Mouse (Mus musculus): ENCODE measurements at regions not wholly inside any gene's neighbourhood (a gene's known extent, or its start where the extent isn't known, plus 50 kb on each side); places are given as distances from the start of the nearest gene placed in this dataset.

- Histone ChIP-seq H3K4me3 (no peak overlapping the region), H3K27me3 (ENCODE audit: low read depth, poor library complexity, severe bottlenecking) (no peaks in the 10 kb centered on the region), H3K27ac (no peak overlapping the region), H3K36me3 (no peaks in the 10 kb centered on the region), H3K4me1 (no peaks in the 10 kb centered on the region), H3K9me3 (replicated peaks) (no peaks in the 10 kb centered on the region)
- 17% methylated on average over 4 of the region's 4 CpGs for WGBS
- peak; percentile 57 for DNase-seq (ENCODE audit: low spot score)
Measured at GRCm38 (mm10) chr7:88544393-88544792, 114.3 kb downstream of the Rab38 start.

GRCm38 (mm10) chr7:88544976-88545654 is 115.0 kb downstream of the Rab38 start:
- H3K9me3 ChIP-seq (replicated peaks) = no peaks in the 10 kb centered on the region
- no peaks in the 10 kb centered on the region for H3K36me3 ChIP-seq
- WGBS = 69% methylated on average over 5 of the region's 5 CpGs
- no peaks in the 10 kb centered on the region for H3K27me3 ChIP-seq (ENCODE audit: low read depth, poor library complexity, severe bottlenecking)
- DNase-seq (ENCODE audit: low spot score) = no peak
- no peak overlapping the region for H3K4me3 ChIP-seq
- H3K27ac ChIP-seq = no peak overlapping the region
- H3K4me1 ChIP-seq = no peaks in the 10 kb centered on the region

- DNase-seq (ENCODE audit: low spot score) = no peak
- H3K27ac ChIP-seq = no peak overlapping the region
- H3K4me1 ChIP-seq = no peaks in the 10 kb centered on the region
- no peaks in the 10 kb centered on the region for H3K36me3 ChIP-seq
- no peaks in the 10 kb centered on the region for H3K27me3 ChIP-seq (ENCODE audit: low read depth, poor library complexity, severe bottlenecking)
- no peak overlapping the region for H3K4me3 ChIP-seq
- no peaks in the 10 kb centered on the region for H3K9me3 ChIP-seq (replicated peaks)
- WGBS = 83% methylated on average over 1 of the region's 1 CpGs
Measured at GRCm38 (mm10) chr7:88575073-88575472, 145.0 kb downstream of the Rab38 start.

GRCm38 (mm10) chr7:88600781-88601180 is 170.7 kb downstream of the Rab38 start:
- WGBS = 89% methylated on average over 1 of the region's 1 CpGs
- H3K27me3 ChIP-seq (ENCODE audit: low read depth, poor library complexity, severe bottlenecking) = no peaks in the 10 kb centered on the region
- H3K4me3 ChIP-seq = no peak overlapping the region
- no peaks in the 10 kb centered on the region for H3K9me3 ChIP-seq (replicated peaks)
- no peaks in the 10 kb centered on the region for H3K4me1 ChIP-seq
- no peak for DNase-seq (ENCODE audit: low spot score)
- no peaks in the 10 kb centered on the region for H3K36me3 ChIP-seq
- no peak overlapping the region for H3K27ac ChIP-seq
